Mouse (Mus musculus): Measurements from ENCODE around the gene N4bp2. TPM values are rescaled to one million over a fixed set of nuclear protein-coding genes. Genes with fewer than 3 reads are reported as not detected.

N4bp2 gene
- polyA plus RNA-seq, 1 experiment = not detected

DNA sequence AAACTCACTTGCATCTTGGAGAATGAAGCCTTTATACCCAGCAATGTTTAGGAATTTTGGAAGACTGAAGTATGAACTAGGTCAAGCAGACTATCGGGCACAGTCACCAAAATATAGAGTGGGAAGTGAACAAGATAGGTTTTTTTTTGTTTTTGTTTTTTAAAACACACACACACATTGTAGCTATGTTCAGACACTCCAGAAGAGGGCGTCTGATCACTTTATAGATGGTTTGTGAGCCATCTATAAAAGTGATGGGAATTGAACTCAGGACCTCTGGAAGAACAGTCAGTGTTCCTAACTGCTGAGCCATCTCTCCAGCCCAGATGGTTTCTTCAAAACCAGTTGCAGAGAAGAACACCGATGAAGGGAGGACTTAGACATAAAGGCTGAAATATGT lies 69.8 kb downstream of the N4bp2 start:
- Histone ChIP-seq H3K27ac (ENCODE audit: insufficient read depth, low read depth, low read length) (no peak overlapping the region), H3K4me3 (ENCODE audit: insufficient read depth, low read depth, low read length) (no peak overlapping the region), H3K4me1 (ENCODE audit: control insufficient read depth, insufficient read depth, low read length) (no peaks in the 10 kb centered on the region)
- TF ChIP-seq CTCF (IDR thresholded peaks at IDR 0.05; ENCODE audit: insufficient read depth, low read depth, low read length) (no peak), POLR2A (IDR thresholded peaks at IDR 0.05; ENCODE audit: insufficient read depth, low read depth, low read length) (no peak)
- 82% methylated on average over 3 of the region's 3 CpGs for WGBS

DNA sequence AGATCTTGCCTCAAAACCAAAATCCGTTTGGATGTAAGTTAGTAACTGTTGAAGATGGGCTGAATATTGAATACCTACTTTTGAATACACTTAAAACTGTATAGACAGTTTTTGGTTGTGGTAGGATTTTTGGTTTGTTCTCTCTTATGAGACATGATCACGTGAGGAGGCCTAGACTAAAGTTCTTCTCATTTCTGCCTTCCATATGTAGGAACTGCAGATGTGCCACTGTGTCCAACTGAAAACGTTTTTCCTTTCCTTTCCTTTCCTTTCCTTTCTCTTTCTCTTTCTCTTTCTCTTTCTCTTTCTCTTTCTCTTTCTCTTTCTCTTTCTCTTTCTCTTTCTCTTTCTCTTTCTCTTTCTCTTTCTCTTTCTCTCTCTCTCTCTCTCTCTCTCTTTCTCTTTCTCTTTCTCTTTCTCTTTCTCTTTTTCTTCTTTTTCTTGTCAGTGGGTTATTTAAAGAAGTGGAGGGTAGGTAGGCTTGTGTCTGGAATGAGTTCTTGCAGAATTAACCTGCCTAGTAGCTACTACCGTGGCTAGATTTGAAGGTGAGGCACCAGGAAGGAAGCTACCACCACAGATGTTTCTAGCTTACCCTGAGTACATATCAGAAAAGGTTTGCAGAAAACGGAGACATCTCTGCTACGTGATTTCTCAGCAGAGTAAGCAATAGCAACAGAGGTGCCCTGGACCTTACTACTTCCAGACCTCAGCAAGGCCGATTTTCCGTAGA lies 70.6 kb downstream of the N4bp2 start:
- no peak overlapping the region for H3K27ac ChIP-seq (ENCODE audit: insufficient read depth, low read depth, low read length)
- no peaks in the 10 kb centered on the region for H3K4me1 ChIP-seq (ENCODE audit: control insufficient read depth, insufficient read depth, low read length)
- no peak overlapping the region for H3K4me3 ChIP-seq (ENCODE audit: insufficient read depth, low read depth, low read length)
- 91% methylated on average over 8 of the region's 8 CpGs for WGBS
- no peak for TF ChIP-seq CTCF (IDR thresholded peaks at IDR 0.05; ENCODE audit: insufficient read depth, low read depth, low read length)
- TF ChIP-seq POLR2A (IDR thresholded peaks at IDR 0.05; ENCODE audit: insufficient read depth, low read depth, low read length) = no peak

DNA sequence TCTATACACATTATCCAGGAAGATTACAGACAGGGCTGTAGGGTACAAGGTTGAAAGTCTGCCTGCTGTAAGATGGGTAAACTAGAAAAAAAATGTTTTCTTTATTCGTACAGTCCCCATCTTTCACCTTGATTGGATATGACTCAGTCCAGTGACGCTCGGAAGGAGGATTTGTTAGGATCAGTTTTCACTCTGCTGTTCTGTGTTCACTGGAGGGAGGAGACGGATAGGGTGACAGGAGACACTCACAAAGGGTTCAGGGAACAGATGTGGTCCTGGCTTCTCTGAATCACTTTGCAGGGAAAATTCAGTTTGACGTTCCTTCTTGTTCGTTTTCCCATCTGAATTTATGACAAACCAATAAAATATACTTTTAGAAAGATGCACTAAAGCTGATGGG lies 74.7 kb downstream of the N4bp2 start:
- no peaks in the 10 kb centered on the region for H3K4me1 ChIP-seq (ENCODE audit: control insufficient read depth, insufficient read depth, low read length)
- 88% methylated on average over 6 of the region's 6 CpGs for whole genome bisulfite sequencing
- no peak overlapping the region for H3K27ac ChIP-seq (ENCODE audit: insufficient read depth, low read depth, low read length)
- no peak overlapping the region for H3K4me3 ChIP-seq (ENCODE audit: insufficient read depth, low read depth, low read length)
- TF ChIP-seq POLR2A (IDR thresholded peaks at IDR 0.05; ENCODE audit: insufficient read depth, low read depth, low read length) = no peak
- no peak for TF ChIP-seq CTCF (IDR thresholded peaks at IDR 0.05; ENCODE audit: insufficient read depth, low read depth, low read length)

DNA sequence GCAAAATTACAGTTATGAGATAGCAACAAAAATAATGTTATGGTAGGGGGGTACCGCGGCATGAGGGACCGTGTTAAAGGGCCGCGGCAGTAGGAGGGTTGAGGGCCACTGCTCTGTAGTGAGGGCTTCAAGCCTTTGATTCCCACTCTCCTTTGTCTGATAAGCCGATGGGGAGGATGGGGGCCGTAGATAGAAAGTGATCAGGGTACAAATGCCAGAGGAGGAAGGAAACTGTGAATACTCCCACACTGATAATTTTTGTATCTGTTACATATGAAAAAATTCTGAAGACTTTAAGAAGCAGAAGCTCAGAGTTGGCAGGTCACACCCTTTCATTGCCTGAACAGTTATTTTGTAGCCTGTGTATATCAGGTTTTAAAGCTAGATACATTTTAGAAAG lies 79.6 kb downstream of the N4bp2 start:
- TF ChIP-seq POLR2A (IDR thresholded peaks at IDR 0.05; ENCODE audit: insufficient read depth, low read depth, low read length) = no peak
- TF ChIP-seq CTCF (IDR thresholded peaks at IDR 0.05; ENCODE audit: insufficient read depth, low read depth, low read length) = no peak
- Histone ChIP-seq H3K27ac (ENCODE audit: insufficient read depth, low read depth, low read length) (no peak overlapping the region), H3K4me3 (ENCODE audit: insufficient read depth, low read depth, low read length) (no peak overlapping the region), H3K4me1 (ENCODE audit: control insufficient read depth, insufficient read depth, low read length) (no peaks in the 10 kb centered on the region)
- WGBS = 96% methylated on average over 7 of the region's 7 CpGs

DNA sequence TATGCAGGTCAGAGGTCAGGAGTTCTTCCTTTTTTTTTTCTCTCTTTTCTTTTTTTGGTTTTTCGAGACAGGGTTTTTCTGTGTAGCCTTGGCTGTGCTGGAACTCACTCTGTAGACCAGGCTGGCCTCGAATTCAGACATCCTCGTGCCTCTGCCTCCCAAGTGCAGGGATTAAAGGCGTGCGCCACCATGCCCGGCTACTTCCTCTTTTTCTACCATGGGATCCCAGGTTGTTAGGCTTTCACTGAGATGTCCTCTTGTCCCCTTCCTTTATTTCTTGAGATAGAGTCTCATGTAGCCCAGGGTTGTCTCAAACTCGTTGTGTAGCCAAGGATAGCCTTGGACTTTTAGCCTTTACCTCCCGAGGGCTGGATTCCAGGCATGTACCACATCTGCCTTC lies 83.2 kb downstream of the N4bp2 start:
- Histone ChIP-seq H3K4me1 (ENCODE audit: control insufficient read depth, insufficient read depth, low read length) (no peaks in the 10 kb centered on the region), H3K27ac (ENCODE audit: insufficient read depth, low read depth, low read length) (no peak overlapping the region), H3K4me3 (ENCODE audit: insufficient read depth, low read depth, low read length) (no peak overlapping the region)
- 89% methylated on average over 8 of the region's 8 CpGs for WGBS
- TF ChIP-seq CTCF (IDR thresholded peaks at IDR 0.05; ENCODE audit: insufficient read depth, low read depth, low read length) = no peak
- TF ChIP-seq POLR2A (IDR thresholded peaks at IDR 0.05; ENCODE audit: insufficient read depth, low read depth, low read length) = no peak

DNA sequence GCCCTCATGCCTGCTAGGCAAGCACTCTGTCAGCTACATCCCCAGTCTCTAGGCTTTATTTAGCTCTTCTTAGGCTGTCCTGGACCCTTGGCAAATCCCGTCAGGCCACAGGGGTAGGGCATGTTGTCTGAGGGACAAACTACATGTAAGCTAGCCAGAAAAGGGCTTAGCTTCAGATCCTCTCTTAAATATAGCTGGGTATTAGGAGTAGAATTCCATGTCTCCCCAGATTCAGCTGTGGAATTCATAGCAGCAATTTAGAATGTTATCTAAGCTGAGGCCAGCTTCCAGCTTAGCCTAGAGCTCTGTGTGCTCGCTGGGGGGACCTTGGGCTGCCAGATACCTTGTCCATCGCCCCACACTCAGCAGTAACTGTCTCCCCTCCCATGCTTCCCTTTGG lies 83.6 kb downstream of the N4bp2 start:
- no peak overlapping the region for H3K4me3 ChIP-seq (ENCODE audit: insufficient read depth, low read depth, low read length)
- no peaks in the 10 kb centered on the region for H3K4me1 ChIP-seq (ENCODE audit: control insufficient read depth, insufficient read depth, low read length)
- TF ChIP-seq CTCF (IDR thresholded peaks at IDR 0.05; ENCODE audit: insufficient read depth, low read depth, low read length) (no peak), POLR2A (IDR thresholded peaks at IDR 0.05; ENCODE audit: insufficient read depth, low read depth, low read length) (no peak)
- 87% methylated on average over 3 of the region's 3 CpGs for WGBS
- H3K27ac ChIP-seq (ENCODE audit: insufficient read depth, low read depth, low read length) = no peak overlapping the region

DNA sequence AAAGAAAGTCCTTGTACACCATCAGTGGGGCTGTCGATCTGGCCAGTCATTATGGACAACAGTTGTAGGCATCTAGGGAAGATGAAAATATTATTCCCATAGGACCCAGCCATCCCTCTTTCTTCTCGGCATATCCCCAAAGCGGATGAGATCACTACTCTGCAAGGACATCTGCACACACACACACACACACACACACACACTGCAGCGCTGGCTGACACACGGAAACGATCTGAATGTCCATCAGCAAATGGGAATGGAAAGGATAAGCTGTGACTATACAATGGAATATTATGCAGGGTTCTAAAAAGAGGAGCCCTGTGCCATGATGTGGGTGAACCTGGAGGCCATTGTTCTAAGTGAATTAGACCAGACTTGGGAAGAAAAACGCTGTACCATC lies 84.3 kb downstream of the N4bp2 start:
- no peaks in the 10 kb centered on the region for H3K4me1 ChIP-seq (ENCODE audit: control insufficient read depth, insufficient read depth, low read length)
- no peak overlapping the region for H3K4me3 ChIP-seq (ENCODE audit: insufficient read depth, low read depth, low read length)
- TF ChIP-seq CTCF (IDR thresholded peaks at IDR 0.05; ENCODE audit: insufficient read depth, low read depth, low read length) (no peak), POLR2A (IDR thresholded peaks at IDR 0.05; ENCODE audit: insufficient read depth, low read depth, low read length) (no peak)
- WGBS = 91% methylated on average over 7 of the region's 7 CpGs
- no peak overlapping the region for H3K27ac ChIP-seq (ENCODE audit: insufficient read depth, low read depth, low read length)

DNA sequence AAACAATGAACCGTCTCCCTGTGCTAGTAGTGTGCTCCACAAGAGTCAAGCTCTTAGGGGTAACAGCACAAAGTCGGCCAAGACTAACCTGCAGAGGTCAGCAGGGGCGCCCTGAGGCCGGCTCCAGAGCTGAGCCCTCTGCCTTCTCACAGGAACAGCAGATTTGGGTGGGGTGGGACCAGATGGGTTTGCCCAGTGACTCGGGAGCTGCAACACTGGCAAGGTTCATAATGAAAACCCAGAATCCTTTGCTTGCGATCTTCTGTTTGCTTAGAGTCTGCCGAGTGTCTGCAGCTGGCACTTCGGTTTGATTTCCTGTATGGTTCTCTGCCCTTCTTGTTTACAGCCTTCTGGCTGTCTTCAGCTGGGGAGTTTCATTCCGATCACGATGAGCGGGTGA lies 87.4 kb downstream of the N4bp2 start:
- TF ChIP-seq CTCF (IDR thresholded peaks at IDR 0.05; ENCODE audit: insufficient read depth, low read depth, low read length) (no peak), POLR2A (IDR thresholded peaks at IDR 0.05; ENCODE audit: insufficient read depth, low read depth, low read length) (no peak)
- WGBS = 59% methylated on average over 11 of the region's 11 CpGs

DNA sequence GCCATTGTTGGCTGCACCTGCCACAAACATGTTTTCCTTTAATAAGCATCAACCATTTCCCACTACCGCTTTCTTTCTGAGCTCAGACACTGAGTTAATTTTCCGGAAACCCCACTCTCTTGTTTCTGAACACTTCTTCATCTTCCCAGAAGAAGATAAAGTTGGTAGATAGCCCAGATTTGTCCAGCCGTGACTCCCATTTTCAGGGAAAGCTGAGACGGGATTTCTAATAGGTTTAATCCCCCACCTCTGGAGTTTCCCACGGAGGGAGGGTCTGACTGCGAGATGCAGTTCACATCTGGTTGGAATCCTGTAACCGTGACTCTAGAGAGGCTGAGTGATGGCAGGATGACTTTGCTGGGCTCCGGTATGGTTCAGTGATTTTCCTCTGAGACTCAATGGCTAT lies 91.5 kb downstream of the N4bp2 start:
- Histone ChIP-seq H3K27ac (ENCODE audit: insufficient read depth, low read depth, low read length) (no peak overlapping the region), H3K4me1 (ENCODE audit: control insufficient read depth, insufficient read depth, low read length) (0 out of 2 replicates have a peak, but pooled peaks cover 2% of the 10 kb centered on the region), H3K4me3 (ENCODE audit: insufficient read depth, low read depth, low read length) (no peak overlapping the region)
- TF ChIP-seq POLR2A (IDR thresholded peaks at IDR 0.05; ENCODE audit: insufficient read depth, low read depth, low read length) (no peak), CTCF (IDR thresholded peaks at IDR 0.05; ENCODE audit: insufficient read depth, low read depth, low read length) (no peak)
- WGBS = 50% methylated on average over 8 of the region's 8 CpGs

More for the DNA sequence above, 87.4 kb downstream of the N4bp2 start:
- Histone ChIP-seq H3K27ac (ENCODE audit: insufficient read depth, low read depth, low read length) (no peak overlapping the region), H3K4me1 (ENCODE audit: control insufficient read depth, insufficient read depth, low read length) (no peaks in the 10 kb centered on the region), H3K4me3 (ENCODE audit: insufficient read depth, low read depth, low read length) (no peak overlapping the region)

Data from olfactory bulb, adult 2 months (tissue).